Mouse (Mus musculus) forebrain, embryonic 14.5 days (tissue): ENCODE results near the gene Ephx1. TPM values are rescaled to one million over a fixed set of nuclear protein-coding genes. Genes with fewer than 3 reads are reported as not detected.

ENCODE experiments used
- ATAC-seq: fragments of 200-750 bp; cut with Nextera tagmentation; 2 replicates; pipeline ENCODE4 v1.8.0; 2017; ENCODE audit warnings: mild to moderate bottlenecking, moderate library complexity
- DNase-seq: peaks from one replicate; pipeline ENCODE4 v3.0.0-alpha.2; 2015; ENCODE audit warnings: low spot score
- H3K27ac ChIP-seq: fragments of 300-500 bp; sonication (generic); 2 replicates; pipeline ENCODE4 v1.5.1; 2014; ENCODE audit warnings: low read depth, mild to moderate bottlenecking, control low read depth, low read length, moderate library complexity
- H3K27me3 ChIP-seq: fragments of 300-500 bp; sonication (generic); replicated peaks from 2 replicates; pipeline ENCODE4 v1.6.1; 2014; ENCODE audit warnings: low read length, control low read depth, mixed read lengths; ENCODE audit not compliant: control insufficient read depth, insufficient read depth
- H3K36me3 ChIP-seq: fragments of 300-500 bp; sonication (generic); 2 replicates; pipeline ENCODE4 v1.6.1; 2014; ENCODE audit warnings: low read length, control low read depth; ENCODE audit not compliant: control insufficient read depth, insufficient read depth
- H3K4me1 ChIP-seq: fragments of 300-500 bp; sonication (generic); 2 replicates; pipeline ENCODE4 v1.6.1; 2014; ENCODE audit warnings: antibody characterized with exemption, low read length, control low read depth; ENCODE audit not compliant: control insufficient read depth, insufficient read depth
- H3K4me2 ChIP-seq: fragments of 300-500 bp; sonication (generic); 2 replicates; pipeline ENCODE4 v1.6.1; 2014; ENCODE audit warnings: mild to moderate bottlenecking, control low read depth, low read length
- H3K4me3 ChIP-seq: fragments of 300-500 bp; sonication (generic); 2 replicates; pipeline ENCODE4 v1.5.1; 2014; ENCODE audit warnings: low read depth, low read length, control low read depth
- H3K9ac ChIP-seq: fragments of 300-500 bp; sonication (generic); 2 replicates; pipeline ENCODE4 v1.6.1; 2014; ENCODE audit warnings: mild to moderate bottlenecking, low read length, control low read depth, moderate library complexity
- H3K9me3 ChIP-seq: fragments of 300-500 bp; sonication (generic); replicated peaks from 2 replicates; pipeline ENCODE4 v1.6.1; 2016; ENCODE audit warnings: low read length, control low read depth, mixed read lengths; ENCODE audit not compliant: control insufficient read depth
- WGBS: fragments of 180-500 bp; shearing (Covaris S2); extraction: QIAGEN DNeasy Blood & Tissue Kit; methylation state at CpG from one replicate; pipeline ENCODE4 v1.1.7; 2014; 5-methylcytosine and 5-hydroxymethylcytosine counted together
- polyA plus RNA-seq: library from polyadenylated mRNA; unstranded; fragments of >200 nt; fragmentation: Nextera tagmentation; extraction: Ambion mirVana; gene quantifications from 2 replicates; pipeline ENCODE4 v1.2.1, GENCODE M21; 2014

Gene Ephx1
- polyA plus RNA-seq, 1 experiment from 2014 or later: 4.1 TPM

DNA sequence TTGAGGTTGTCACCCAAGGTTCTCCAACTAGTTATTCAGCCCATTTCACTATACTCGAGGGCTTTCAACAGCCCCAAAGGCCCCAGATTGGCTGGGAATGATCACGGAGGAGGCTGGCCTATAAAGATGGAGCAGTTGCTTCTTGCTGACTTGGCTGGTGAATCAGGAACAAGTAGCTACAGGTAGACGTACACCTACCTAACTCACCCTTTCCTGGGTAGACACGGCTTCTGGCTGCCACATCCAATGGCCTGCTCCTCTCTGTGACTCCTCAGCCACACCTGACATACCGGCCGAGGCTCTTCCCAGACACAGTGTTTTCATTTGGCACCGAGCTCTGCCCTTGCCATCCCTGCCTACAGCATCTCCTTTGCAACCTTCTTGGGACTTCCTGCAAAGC, 53.4 kb downstream of the Ephx1 start:
- no peaks in the 10 kb centered on the region for H3K9me3 ChIP-seq
- H3K4me2 ChIP-seq: no peak overlapping the region
- DNase-seq (no peak), ATAC-seq (no peak)
- H3K4me3 ChIP-seq: no peak overlapping the region
- H3K9ac ChIP-seq: no peak overlapping the region
- no peaks in the 10 kb centered on the region for H3K4me1 ChIP-seq
- WGBS: 93% methylated on average over 7 of the region's 7 CpGs
- no peaks in the 10 kb centered on the region for H3K27me3 ChIP-seq
- H3K36me3 ChIP-seq: no peaks in the 10 kb centered on the region
- H3K27ac ChIP-seq: no peak overlapping the region

- WGBS: 83% methylated on average over 3 of the region's 3 CpGs
- DNase-seq (no peak), ATAC-seq (no peak)
- H3K36me3 ChIP-seq: no peaks in the 10 kb centered on the region
- H3K27ac ChIP-seq: no peak overlapping the region
- H3K9ac ChIP-seq: no peak overlapping the region
- H3K27me3 ChIP-seq: no peaks in the 10 kb centered on the region
- no peak overlapping the region for H3K4me3 ChIP-seq
- no peaks in the 10 kb centered on the region for H3K4me1 ChIP-seq
- no peak overlapping the region for H3K4me2 ChIP-seq
- no peaks in the 10 kb centered on the region for H3K9me3 ChIP-seq
Observed at GRCm38 (mm10) chr1:180966542-180966941, 54.2 kb downstream of the Ephx1 start.

DNA sequence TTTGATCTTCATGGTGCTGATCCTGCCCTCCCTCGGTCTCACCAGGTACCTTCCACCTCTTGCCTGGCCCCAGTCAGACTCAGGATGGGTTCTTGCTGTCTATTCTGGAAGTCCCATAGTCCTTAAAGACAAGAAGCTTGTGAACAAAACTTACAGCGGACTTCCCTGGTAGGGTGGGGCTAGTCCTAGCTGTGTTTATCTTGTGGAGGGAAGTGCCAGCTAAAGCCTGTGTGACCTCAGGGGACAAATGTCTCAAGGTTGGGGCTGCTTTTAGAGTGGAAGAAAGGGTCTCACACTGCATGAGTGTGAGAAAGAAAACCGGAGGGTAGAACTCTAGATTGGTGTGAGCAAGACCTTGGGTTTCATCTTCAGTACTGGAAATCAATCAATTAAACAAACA, 54.9 kb downstream of the Ephx1 start:
- Histone ChIP-seq H3K27me3 (no peaks in the 10 kb centered on the region), H3K4me1 (no peaks in the 10 kb centered on the region), H3K36me3 (no peaks in the 10 kb centered on the region), H3K4me2 (no peak overlapping the region), H3K9ac (no peak overlapping the region), H3K4me3 (no peak overlapping the region), H3K27ac (no peak overlapping the region), H3K9me3 (no peaks in the 10 kb centered on the region)
- DNase-seq (no peak), ATAC-seq (no peak)
- 91% methylated on average over 3 of the region's 3 CpGs for WGBS

DNA sequence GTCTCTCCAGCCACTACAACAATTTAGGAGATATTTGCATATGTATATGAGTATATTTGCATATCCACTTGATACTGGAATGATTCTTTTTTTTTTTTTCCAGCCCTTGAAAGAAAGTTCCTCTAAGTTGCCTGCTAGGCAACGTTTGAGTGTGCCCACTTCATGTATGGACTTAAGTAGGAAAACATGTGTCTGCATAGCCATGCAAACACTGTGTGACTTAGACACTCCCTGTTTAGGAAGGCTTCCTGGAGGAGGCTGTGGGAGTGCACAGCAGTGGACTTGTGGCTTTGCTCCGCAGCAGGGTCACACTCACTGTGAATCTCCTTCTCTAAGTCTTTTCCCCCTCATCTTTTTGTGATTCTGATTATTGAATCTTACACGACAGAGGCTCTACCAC, 61.9 kb downstream of the Ephx1 start:
- no peak overlapping the region for H3K27ac ChIP-seq
- no peaks in the 10 kb centered on the region for H3K4me1 ChIP-seq
- no peaks in the 10 kb centered on the region for H3K27me3 ChIP-seq
- no peak for ATAC-seq
- no peak overlapping the region for H3K4me2 ChIP-seq
- H3K4me3 ChIP-seq: no peak overlapping the region
- no peaks in the 10 kb centered on the region for H3K36me3 ChIP-seq
- no peak overlapping the region for H3K9ac ChIP-seq
- WGBS: 58% methylated on average over 3 of the region's 3 CpGs
- DNase-seq: no peak
- H3K9me3 ChIP-seq: no peaks in the 10 kb centered on the region

DNA sequence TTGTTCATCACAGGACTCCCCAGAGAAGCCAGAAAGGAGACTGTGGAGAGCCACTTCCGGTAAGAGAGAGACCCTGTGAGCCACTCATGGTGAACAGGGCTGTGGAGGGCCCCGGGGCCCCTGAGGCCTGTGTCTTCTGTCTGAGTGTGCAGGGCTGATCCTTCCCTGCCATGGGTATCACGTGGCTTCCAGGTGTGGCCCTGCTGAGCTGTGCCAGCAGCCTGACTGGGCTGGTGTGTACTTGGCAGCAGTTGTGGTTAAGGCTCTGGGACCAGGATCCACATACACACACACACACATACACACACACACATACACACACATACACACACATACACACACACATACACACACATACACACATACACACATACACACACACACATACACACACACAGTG, 62.7 kb downstream of the Ephx1 start:
- no peaks in the 10 kb centered on the region for H3K4me1 ChIP-seq
- WGBS: 86% methylated on average over 3 of the region's 3 CpGs

GRCm38 (mm10) chr1:180956973-180957381, 63.7 kb downstream of the Ephx1 start:
- Histone ChIP-seq H3K36me3 (no peaks in the 10 kb centered on the region), H3K4me2 (no peak overlapping the region), H3K9ac (no peak overlapping the region), H3K4me1 (no peaks in the 10 kb centered on the region), H3K27ac (no peak overlapping the region), H3K4me3 (no peak overlapping the region), H3K9me3 (no peaks in the 10 kb centered on the region), H3K27me3 (no peaks in the 10 kb centered on the region)
- DNase-seq (no peak), ATAC-seq (no peak)
- WGBS: 84% methylated on average over 8 of the region's 8 CpGs

More for the DNA sequence above, 62.7 kb downstream of the Ephx1 start:
- no peak for ATAC-seq
- H3K36me3 ChIP-seq: no peaks in the 10 kb centered on the region
- no peak overlapping the region for H3K4me2 ChIP-seq
- DNase-seq: no peak
- H3K4me3 ChIP-seq: no peak overlapping the region
- H3K9me3 ChIP-seq: no peaks in the 10 kb centered on the region
- no peak overlapping the region for H3K9ac ChIP-seq
- no peaks in the 10 kb centered on the region for H3K27me3 ChIP-seq
- no peak overlapping the region for H3K27ac ChIP-seq

GRCm38 (mm10) chr1:180956401-180956800, 64.3 kb downstream of the Ephx1 start:
- Histone ChIP-seq H3K9me3 (no peaks in the 10 kb centered on the region), H3K4me3 (no peak overlapping the region), H3K9ac (no peak overlapping the region), H3K4me1 (no peaks in the 10 kb centered on the region), H3K27me3 (no peaks in the 10 kb centered on the region), H3K36me3 (no peaks in the 10 kb centered on the region), H3K27ac (no peak overlapping the region), H3K4me2 (no peak overlapping the region)
- DNase-seq (no peak), ATAC-seq (no peak)
- 92% methylated on average over 8 of the region's 8 CpGs for WGBS

- ATAC-seq (no peak), DNase-seq (no peak)
- Histone ChIP-seq H3K4me2 (no peak overlapping the region), H3K9ac (no peak overlapping the region), H3K27me3 (no peaks in the 10 kb centered on the region), H3K36me3 (no peaks in the 10 kb centered on the region), H3K27ac (no peak overlapping the region), H3K4me3 (no peak overlapping the region), H3K9me3 (no peaks in the 10 kb centered on the region), H3K4me1 (no peaks in the 10 kb centered on the region)
- 86% methylated on average over 5 of the region's 5 CpGs for WGBS
Observed at GRCm38 (mm10) chr1:180952808-180953207, 67.9 kb downstream of the Ephx1 start.

DNA sequence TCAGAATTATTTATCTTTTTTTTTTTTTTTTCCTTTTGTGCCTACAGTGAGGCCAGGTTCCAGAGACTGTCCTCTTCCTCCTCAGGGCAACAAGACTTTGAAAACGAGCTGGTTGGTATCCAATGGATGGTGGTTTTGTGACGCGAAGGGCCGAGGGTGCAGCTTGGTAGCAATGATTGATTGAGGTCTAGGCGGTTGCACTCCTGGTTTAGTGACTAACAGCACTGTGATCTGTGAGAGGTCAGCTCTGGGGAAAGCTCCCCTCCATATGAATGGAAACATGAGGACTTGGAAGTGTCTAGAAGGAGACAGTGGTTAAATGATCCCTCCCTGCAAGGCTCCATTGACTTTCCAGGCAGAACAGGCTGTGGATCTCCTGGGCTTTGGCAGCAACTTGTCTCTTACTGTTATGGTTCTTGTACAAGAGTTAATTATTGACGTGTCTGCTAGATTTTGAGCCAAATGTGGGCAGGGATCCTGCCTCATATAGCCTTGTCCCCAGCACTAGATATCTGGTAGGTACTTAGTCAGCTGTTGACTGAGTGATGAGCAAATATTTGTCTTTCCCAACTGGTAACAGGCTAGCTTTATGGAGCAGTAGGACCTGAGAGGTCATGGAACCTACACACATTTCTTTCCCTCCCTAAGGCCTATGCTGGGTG, 68.5 kb downstream of the Ephx1 start:
- ATAC-seq (no peak), DNase-seq (no peak)
- H3K9ac ChIP-seq: no peak overlapping the region
- no peak overlapping the region for H3K27ac ChIP-seq
- H3K36me3 ChIP-seq: no peaks in the 10 kb centered on the region
- no peaks in the 10 kb centered on the region for H3K4me1 ChIP-seq
- H3K4me2 ChIP-seq: no peak overlapping the region
- 91% methylated on average over 6 of the region's 6 CpGs for WGBS
- no peaks in the 10 kb centered on the region for H3K27me3 ChIP-seq
- no peaks in the 10 kb centered on the region for H3K9me3 ChIP-seq
- no peak overlapping the region for H3K4me3 ChIP-seq
